Mouse (Mus musculus) MN1 (cell line): ENCODE results near the gene Olfr1150-ps1.

Experiments
- DNase-seq: peaks from one replicate; pipeline ENCODE4 v3.0.0-alpha.2; 2016; ENCODE audit warnings: low spot score

Olfr1150-ps1 gene

DNA sequence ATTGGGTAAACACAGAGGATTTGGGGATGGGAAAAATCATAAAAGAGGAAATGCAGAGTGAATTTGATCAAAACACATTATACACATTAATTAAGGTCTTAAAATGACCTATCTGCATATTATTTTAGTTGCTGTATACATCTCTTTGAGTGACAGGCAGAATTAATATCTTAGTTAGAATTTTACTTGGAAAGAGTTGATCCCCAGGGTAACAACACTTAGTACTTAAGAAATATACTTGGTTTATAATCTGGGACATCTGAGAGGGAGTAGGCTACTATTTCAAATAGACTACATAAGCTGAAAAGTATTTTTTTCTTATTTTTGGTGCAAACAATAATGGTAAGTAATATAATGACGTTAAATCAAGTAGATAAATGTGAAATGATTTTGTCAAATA lies at the start of gene Olfr1150-ps1:
TSS of gene Olfr1150-ps1 (plus strand) at position 301 of the 400 bp plus-strand sequence.
- no peak for DNase-seq

DNA sequence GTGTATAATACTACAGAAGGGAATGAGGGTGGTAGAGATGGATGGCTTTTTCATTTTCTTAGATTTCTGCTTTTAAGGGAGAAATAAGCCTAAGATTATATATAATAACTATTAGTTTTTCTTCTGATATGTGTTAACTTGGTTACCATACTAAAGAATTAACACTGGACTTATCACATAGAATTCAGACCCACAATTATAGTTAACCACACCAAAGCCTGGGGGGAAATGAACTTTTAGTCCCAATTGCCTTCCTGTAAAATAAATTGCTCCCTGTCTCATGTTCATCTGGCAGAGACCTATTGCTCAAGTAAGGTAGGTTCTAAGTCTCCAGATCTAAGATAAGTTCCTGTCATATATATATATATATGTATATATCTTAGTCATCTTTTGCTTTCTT lies 43.5 kb upstream of the Olfr1150-ps1 start, which contains the start of gene Olfr1143:
TSS of gene Olfr1143 (plus strand) at position 301 of the 400 bp plus-strand sequence.
- DNase-seq, result no peak

DNA sequence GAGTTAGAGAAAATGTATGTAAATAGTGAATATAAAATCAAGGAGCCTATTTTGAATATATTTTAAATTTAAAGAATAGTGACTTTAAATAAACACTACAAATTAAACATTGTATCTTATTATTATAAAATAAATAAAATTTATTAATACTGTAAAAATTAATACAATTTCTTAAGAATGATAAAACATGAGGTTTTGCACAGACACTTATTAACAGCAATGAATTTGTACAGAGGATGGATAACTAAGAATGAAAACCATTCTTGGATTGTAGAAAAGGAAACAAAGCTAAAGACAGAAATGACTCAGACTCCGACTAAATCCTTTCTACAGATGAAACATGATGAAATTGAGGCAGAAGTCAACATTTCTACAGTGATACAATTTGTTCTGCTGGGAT lies 34.3 kb upstream of the Olfr1150-ps1 start, which contains the start of gene Olfr1145:
TSS of gene Olfr1145 (plus strand) at position 301 of the 400 bp plus-strand sequence.
- no peak for DNase-seq

DNA sequence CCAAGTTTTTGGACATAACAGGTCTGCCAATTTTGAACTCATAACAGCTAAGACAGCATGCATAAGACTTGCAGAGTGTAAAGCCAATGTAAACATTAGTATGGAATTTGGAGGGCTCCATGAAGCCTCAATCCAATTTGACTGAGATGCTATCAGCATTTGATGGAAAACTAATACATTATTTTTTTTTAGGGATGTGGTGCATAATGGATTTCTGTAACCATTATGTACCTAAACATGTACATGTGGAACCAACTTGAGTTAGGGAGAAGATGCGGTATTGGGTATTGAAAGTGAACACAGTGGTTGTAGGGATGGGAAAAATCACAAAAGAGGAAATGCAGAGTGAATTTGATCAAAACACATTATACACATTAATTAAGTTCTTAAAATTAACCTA lies 13.6 kb upstream of the Olfr1150-ps1 start, which contains the start of gene Olfr1148:
TSS of gene Olfr1148 (plus strand) at position 301 of the 400 bp plus-strand sequence.
- no peak for DNase-seq

DNA sequence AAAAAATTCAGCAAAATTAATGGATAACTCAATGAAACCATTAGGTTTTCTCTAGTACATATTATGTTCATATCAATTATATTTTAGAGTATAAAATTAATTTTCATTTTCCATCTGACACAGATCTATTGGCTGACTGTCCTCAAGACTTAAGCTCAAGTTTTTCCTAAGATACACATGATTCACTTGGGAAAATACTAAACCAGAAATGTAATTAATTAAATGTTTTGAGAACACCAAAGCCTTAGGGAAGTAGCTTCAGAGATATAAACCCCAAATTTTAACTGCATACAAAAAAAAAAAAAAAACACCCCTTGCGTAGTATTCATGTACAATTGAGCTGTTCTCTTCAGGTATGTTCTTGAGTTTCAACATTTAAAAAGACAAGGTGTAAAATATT lies 11.8 kb downstream of the Olfr1150-ps1 start, which contains the start of gene Olfr1151:
TSS of gene Olfr1151 (plus strand) at position 301 of the 400 bp plus-strand sequence.
- no peak for DNase-seq

DNA sequence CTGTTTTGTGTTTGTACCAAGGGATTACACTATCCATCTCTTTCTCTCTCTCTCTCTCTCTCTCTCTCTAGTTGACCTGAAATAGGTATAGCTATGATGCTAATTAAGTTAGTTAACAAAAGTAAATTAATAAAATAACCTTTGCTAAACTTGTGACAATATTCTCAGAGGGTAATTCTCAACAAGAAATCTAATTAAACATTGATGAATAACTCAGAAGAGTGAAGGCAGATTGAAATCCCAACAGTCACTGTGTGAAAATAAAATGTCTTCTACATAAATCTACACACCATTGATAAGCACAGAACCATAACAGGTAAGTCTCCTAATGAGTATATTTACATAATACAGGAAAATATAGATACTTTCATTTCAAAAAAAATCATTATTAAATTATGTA lies 22.4 kb downstream of the Olfr1150-ps1 start, which contains the start of gene Olfr1152:
TSS of gene Olfr1152 (plus strand) at position 301 of the 400 bp plus-strand sequence.
- DNase-seq, result no peak

DNA sequence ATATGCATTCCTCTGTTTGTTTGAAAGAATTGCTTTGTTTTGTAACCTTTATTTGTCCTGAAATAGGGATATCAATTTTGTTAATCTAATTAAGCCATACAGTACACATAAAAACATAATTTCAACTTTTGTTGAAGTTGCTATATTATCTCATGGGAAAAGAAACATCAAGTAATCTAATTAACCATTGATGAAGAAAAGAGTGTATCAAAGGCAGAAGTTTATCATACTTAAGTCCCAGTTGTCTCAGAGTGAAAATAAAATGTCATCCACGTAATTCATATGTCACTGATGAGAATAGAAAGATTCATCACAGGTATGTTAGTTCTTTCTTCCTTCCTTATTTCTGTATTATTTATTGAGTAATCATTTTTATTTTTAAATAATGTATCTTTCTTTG lies 50.9 kb downstream of the Olfr1150-ps1 start, which contains the start of gene Olfr1153:
TSS of gene Olfr1153 (plus strand) at position 301 of the 400 bp plus-strand sequence.
- DNase-seq, result no peak
